ENCODE assay signal across 8 mouse cellular contexts in genomic region chr8:95716546-95717335, GRCm38 (mm10). TPM values are rescaled to one million over a fixed set of nuclear protein-coding genes. Genes with fewer than 3 reads are reported as not detected.
DNase-seq lines count a peak whose midpoint lies in the region; ATAC-seq and TF ChIP-seq lines count a peak whose summit lies in the region.

No protein-coding gene starts in this region.

- H3K27ac ChIP-seq in layer of hippocampus, adult 2 months, result peak overlapping the region; percentile 86
- peak overlapping the region; percentile 94 for H3K27ac ChIP-seq in hindbrain, embryonic 10.5 days

- ATAC-seq in megakaryocyte progenitor cell, adult 5-6 weeks (replicated peaks; ENCODE audit: poor library complexity), result peak; percentile 7

- H3K4me3 ChIP-seq in layer of hippocampus, adult 2 months, result peak overlapping the region; percentile 85
- H3K4me3 ChIP-seq in hindbrain, embryonic 10.5 days, result peak overlapping the region; percentile 91

- peaks cover 24% of the 10 kb centered on the region for H3K4me1 ChIP-seq in hindbrain, embryonic 10.5 days (replicated peaks)

- peaks cover 64% of the 10 kb centered on the region for H3K36me3 ChIP-seq in hindbrain, embryonic 10.5 days

- no peaks in the 10 kb centered on the region for H3K9me3 ChIP-seq in hindbrain, embryonic 10.5 days

- no peak for DNase-seq in layer of hippocampus, adult 2 months (ENCODE audit: low spot score in 2 of 2)
- no peak for DNase-seq in layer of hippocampus, adult 18-20 months (ENCODE audit: low spot score in 2 of 2)
- peak; percentile 34 for DNase-seq in R1 (ENCODE audit: low read depth, low spot score)
- peak; percentile 39 for DNase-seq in hindbrain, embryonic 10.5 days (ENCODE audit: low spot score)
- no peak for DNase-seq in retina, embryonic 14.5 days (ENCODE audit: low spot score)
- DNase-seq in cerebellum, adult 9-10 months, result no peak
- DNase-seq in retina, postnatal 1 day, result no peak

- no peaks in the 10 kb centered on the region for H3K27me3 ChIP-seq in hindbrain, embryonic 10.5 days (ENCODE audit: insufficient read depth, poor library complexity, severe bottlenecking)

- TF ChIP-seq CTCF in layer of hippocampus, adult 2 months (conservative IDR thresholded peaks at IDR 0.05), result no peak

- WGBS in hindbrain, embryonic 10.5 days, result 22% methylated on average over 21 of the region's 21 CpGs

RNA-seq across cellular contexts. Expression of gene Setd6, which starts 1.1 kb away (rescaled TPM):
- 10 to 100 TPM; 16.4 to 21.9 TPM for total RNA-seq in layer of hippocampus, adult 2 months (2021)
- total RNA-seq in layer of hippocampus, adult 18-20 months (2021), result 10 to 100 TPM; 17.7 to 22.8 TPM
- 20.3 and 23.4 TPM in 2 replicates for polyA plus RNA-seq in hindbrain, embryonic 10.5 days (2016; fragmentation: Nextera tagmentation; extraction: Ambion mirVana)
- total RNA-seq in megakaryocyte progenitor cell, adult 5-6 weeks (2015), result 29.8 and 31.8 TPM in 2 replicates
- total RNA-seq in megakaryocyte progenitor cell, adult 5-6 weeks (2017), result 48.4 and 48.9 TPM in 2 replicates

RNA-seq across cellular contexts. Expression of gene Ndrg4, which starts 40.0 kb away (rescaled TPM):
- total RNA-seq in layer of hippocampus, adult 2 months (2021), result 1,000 to 10,000 TPM; 1,421 to 1,432 TPM
- total RNA-seq in layer of hippocampus, adult 18-20 months (2021), result 1,000 to 10,000 TPM; 1,366 to 1,373 TPM
- 27.5 and 51.8 TPM in 2 replicates for polyA plus RNA-seq in hindbrain, embryonic 10.5 days (2016; fragmentation: Nextera tagmentation; extraction: Ambion mirVana)
- total RNA-seq in megakaryocyte progenitor cell, adult 5-6 weeks (2015), result not detected in 2 replicates
- not detected in 2 replicates for total RNA-seq in megakaryocyte progenitor cell, adult 5-6 weeks (2017)

Comparison
In these comparisons a context has a peak if more than half of its experiments do, and no peak if none do; other contexts are left out.
1. DNase-seq: peak in R1 (single experiment) and hindbrain, embryonic 10.5 days (single experiment); none in layer of hippocampus, adult 2 months (0 of 2), layer of hippocampus, adult 18-20 months (0 of 2), retina, embryonic 14.5 days (single experiment), cerebellum, adult 9-10 months (single experiment) and retina, postnatal 1 day (single experiment).
2. RNA of gene Ndrg4, which starts 40.0 kb away (total RNA-seq): 1,421 to 1,432 TPM in layer of hippocampus, adult 2 months and 1,366 to 1,373 TPM in layer of hippocampus, adult 18-20 months; not detected in megakaryocyte progenitor cell, adult 5-6 weeks; every median in the first group is over 1,000 times any median in the second.